Mouse (Mus musculus) limb, embryonic 10.5 days (tissue): ENCODE measurements at regions not wholly inside any gene's neighbourhood (a gene's known extent, or its start where the extent isn't known, plus 50 kb on each side); places are given as distances from the start of the nearest gene placed in this dataset.
A peak's percentile ranks its signal among the peaks of the same experiment; 100 is the strongest.

Experiments used
- DNase-seq: peaks from one replicate; pipeline ENCODE4 v3.0.0-alpha.2; 2017; ENCODE audit warnings: low spot score
- H3K27ac ChIP-seq: fragments of 300-500 bp; sonication (generic); 2 replicates; pipeline ENCODE4 v1.5.1; 2016; ENCODE audit warnings: mild to moderate bottlenecking
- H3K27me3 ChIP-seq: fragments of 300-500 bp; sonication (generic); 2 replicates; pipeline ENCODE4 v1.6.1; 2016; ENCODE audit warnings: low read depth, mild to moderate bottlenecking; ENCODE audit not compliant: poor library complexity, severe bottlenecking
- H3K36me3 ChIP-seq: fragments of 300-500 bp; sonication (generic); 2 replicates; pipeline ENCODE4 v1.6.1; 2016; ENCODE audit warnings: mild to moderate bottlenecking, moderate library complexity
- H3K4me1 ChIP-seq: fragments of 300-500 bp; sonication (generic); 2 replicates; pipeline ENCODE4 v1.6.1; 2016
- H3K4me3 ChIP-seq: fragments of 300-500 bp; sonication (generic); 2 replicates; pipeline ENCODE4 v1.5.1; 2016; ENCODE audit warnings: mild to moderate bottlenecking, moderate library complexity
- H3K9me3 ChIP-seq: fragments of 300-500 bp; sonication (generic); replicated peaks from 2 replicates; pipeline ENCODE4 v1.6.1; 2016; ENCODE audit warnings: mild to moderate bottlenecking
- WGBS: fragments of 180-500 bp; shearing (Covaris S2); methylation state at CpG from one replicate; pipeline ENCODE4 v1.1.7; 2016; 5-methylcytosine and 5-hydroxymethylcytosine counted together

GRCm38 (mm10) chr17:47208886-47209585, 159.7 kb upstream of the Mrps10 start:
- H3K4me1 ChIP-seq: peaks cover 21% of the 10 kb centered on the region
- 88% methylated on average over 16 of the region's 16 CpGs for WGBS
- H3K27me3 ChIP-seq: no peaks in the 10 kb centered on the region
- H3K4me3 ChIP-seq: no peak overlapping the region
- peaks cover 12% of the 10 kb centered on the region; the same call in 1 of the 2 replicates for H3K36me3 ChIP-seq
- no peaks in the 10 kb centered on the region for H3K9me3 ChIP-seq
- no peak overlapping the region for H3K27ac ChIP-seq
- no peak for DNase-seq

GRCm38 (mm10) chr17:47207471-47207870, 161.2 kb upstream of the Mrps10 start:
- Histone ChIP-seq H3K27me3 (no peaks in the 10 kb centered on the region), H3K27ac (no peak overlapping the region), H3K36me3 (peaks cover 6% of the 10 kb centered on the region), H3K4me1 (peaks cover 29% of the 10 kb centered on the region), H3K4me3 (no peak overlapping the region), H3K9me3 (no peaks in the 10 kb centered on the region)
- 98% methylated on average over 4 of the region's 4 CpGs for WGBS
- DNase-seq: no peak

GRCm38 (mm10) chr17:47204470-47205162, 164.1 kb upstream of the Mrps10 start:
- peaks cover 29% of the 10 kb centered on the region for H3K4me1 ChIP-seq
- no peak for DNase-seq
- H3K9me3 ChIP-seq: no peaks in the 10 kb centered on the region
- peaks cover 3% of the 10 kb centered on the region for H3K36me3 ChIP-seq
- H3K4me3 ChIP-seq: no peak overlapping the region
- H3K27me3 ChIP-seq: no peaks in the 10 kb centered on the region
- 86% methylated on average over 7 of the region's 7 CpGs for WGBS
- H3K27ac ChIP-seq: no peak overlapping the region

GRCm38 (mm10) chr17:47199206-47199605, 169.5 kb upstream of the Mrps10 start:
- H3K27me3 ChIP-seq: no peaks in the 10 kb centered on the region
- H3K9me3 ChIP-seq: no peaks in the 10 kb centered on the region
- 92% methylated on average over 10 of the region's 10 CpGs for WGBS
- no peak for DNase-seq
- H3K27ac ChIP-seq: peak overlapping the region; percentile 2; the same call in 1 of the 2 replicates
- peaks cover 6% of the 10 kb centered on the region for H3K36me3 ChIP-seq
- H3K4me3 ChIP-seq: no peak overlapping the region
- peaks cover 42% of the 10 kb centered on the region for H3K4me1 ChIP-seq

GRCm38 (mm10) chr17:47197957-47198356, 170.7 kb upstream of the Mrps10 start:
- Histone ChIP-seq H3K36me3 (peaks cover 16% of the 10 kb centered on the region), H3K9me3 (no peaks in the 10 kb centered on the region), H3K27me3 (no peaks in the 10 kb centered on the region), H3K4me3 (no peak overlapping the region), H3K27ac (peak overlapping the region; percentile 47), H3K4me1 (peaks cover 33% of the 10 kb centered on the region)
- WGBS: 59% methylated on average over 7 of the region's 7 CpGs
- no peak for DNase-seq

- no peaks in the 10 kb centered on the region for H3K9me3 ChIP-seq
- no peak for DNase-seq
- whole genome bisulfite sequencing: 67% methylated on average over 6 of the region's 6 CpGs
- no peak overlapping the region for H3K4me3 ChIP-seq
- peaks cover 24% of the 10 kb centered on the region for H3K36me3 ChIP-seq
- H3K27ac ChIP-seq: no peak overlapping the region
- H3K4me1 ChIP-seq: peaks cover 33% of the 10 kb centered on the region
- no peaks in the 10 kb centered on the region for H3K27me3 ChIP-seq
These were observed 171.7 kb upstream of the Mrps10 start for GRCm38 (mm10) chr17:47196992-47197391.

- Histone ChIP-seq H3K4me3 (no peak overlapping the region), H3K9me3 (no peaks in the 10 kb centered on the region), H3K27me3 (no peaks in the 10 kb centered on the region), H3K36me3 (peaks cover 24% of the 10 kb centered on the region), H3K4me1 (peaks cover 33% of the 10 kb centered on the region), H3K27ac (no peak overlapping the region)
- DNase-seq: no peak
- WGBS: 77% methylated on average over 7 of the region's 7 CpGs
These were observed 172.7 kb upstream of the Mrps10 start for GRCm38 (mm10) chr17:47195981-47196380.

- Histone ChIP-seq H3K27me3 (no peaks in the 10 kb centered on the region), H3K4me1 (peaks cover 37% of the 10 kb centered on the region), H3K4me3 (no peak overlapping the region), H3K27ac (no peak overlapping the region), H3K9me3 (no peaks in the 10 kb centered on the region), H3K36me3 (peaks cover 24% of the 10 kb centered on the region)
- no peak for DNase-seq
- WGBS: 88% methylated on average over 14 of the region's 14 CpGs
These were observed 174.1 kb upstream of the Mrps10 start for GRCm38 (mm10) chr17:47194463-47195012.

- Histone ChIP-seq H3K27me3 (no peaks in the 10 kb centered on the region), H3K9me3 (no peaks in the 10 kb centered on the region), H3K36me3 (peaks cover 24% of the 10 kb centered on the region), H3K27ac (no peak overlapping the region), H3K4me3 (no peak overlapping the region), H3K4me1 (peaks cover 8% of the 10 kb centered on the region; the same call in 1 of the 2 replicates)
- no peak for DNase-seq
- WGBS: 94% methylated on average over 3 of the region's 3 CpGs
These were observed 177.3 kb upstream of the Mrps10 start for GRCm38 (mm10) chr17:47191416-47191815.

GRCm38 (mm10) chr17:47189770-47190169, 178.9 kb upstream of the Mrps10 start:
- WGBS: 87% methylated on average over 7 of the region's 7 CpGs
- Histone ChIP-seq H3K36me3 (peaks cover 20% of the 10 kb centered on the region), H3K27me3 (no peaks in the 10 kb centered on the region), H3K27ac (no peak overlapping the region), H3K9me3 (no peaks in the 10 kb centered on the region), H3K4me1 (0 out of 2 replicates have a peak, but pooled peaks cover 6% of the 10 kb centered on the region), H3K4me3 (no peak overlapping the region)
- DNase-seq: no peak

- no peak for DNase-seq
- 85% methylated on average over 6 of the region's 6 CpGs for WGBS
- H3K4me3 ChIP-seq: no peak overlapping the region
- peaks cover 25% of the 10 kb centered on the region for H3K4me1 ChIP-seq
- no peaks in the 10 kb centered on the region for H3K27me3 ChIP-seq
- no peaks in the 10 kb centered on the region for H3K9me3 ChIP-seq
- H3K27ac ChIP-seq: no peak overlapping the region
- H3K36me3 ChIP-seq: no peaks in the 10 kb centered on the region
These were observed 173.8 kb upstream of the Ubr2 start for GRCm38 (mm10) chr17:47184148-47184547.

GRCm38 (mm10) chr17:47182118-47182517, 171.8 kb upstream of the Ubr2 start:
- no peak for DNase-seq
- Histone ChIP-seq H3K27me3 (no peaks in the 10 kb centered on the region), H3K27ac (peak overlapping the region; percentile 71), H3K9me3 (no peaks in the 10 kb centered on the region), H3K4me1 (peaks cover 44% of the 10 kb centered on the region), H3K4me3 (no peak overlapping the region), H3K36me3 (no peaks in the 10 kb centered on the region)
- WGBS: 84% methylated on average over 6 of the region's 6 CpGs

GRCm38 (mm10) chr17:47179410-47179809, 169.1 kb upstream of the Ubr2 start:
- no peaks in the 10 kb centered on the region for H3K27me3 ChIP-seq
- H3K9me3 ChIP-seq: no peaks in the 10 kb centered on the region
- H3K27ac ChIP-seq: peak overlapping the region; percentile 75
- peak; percentile 55 for DNase-seq
- H3K4me3 ChIP-seq: peak overlapping the region; percentile 17; the same call in 1 of the 2 replicates
- 38% methylated on average over 5 of the region's 5 CpGs for WGBS
- H3K36me3 ChIP-seq: peaks cover 3% of the 10 kb centered on the region; the same call in 1 of the 2 replicates
- peaks cover 44% of the 10 kb centered on the region for H3K4me1 ChIP-seq
